Mouse (Mus musculus) kidney, embryonic 16.5 days (tissue): ENCODE measurements at regions not wholly inside any gene's neighbourhood (a gene's known extent, or its start where the extent isn't known, plus 50 kb on each side); places are given as distances from the start of the nearest gene placed in this dataset.

Experiments
- ATAC-seq: fragments of 200-750 bp; cut with Nextera tagmentation; 2 replicates; pipeline ENCODE4 v1.8.0; 2017; ENCODE audit warnings: moderate TSS enrichment; ENCODE audit not compliant: low FRiP score, low TSS enrichment
- H3K27ac ChIP-seq: fragments of 300-500 bp; sonication (generic); 2 replicates; pipeline ENCODE4 v1.5.1; 2014; ENCODE audit warnings: low read length
- H3K27me3 ChIP-seq: fragments of 300-500 bp; sonication (generic); 2 replicates; pipeline ENCODE4 v1.6.1; 2014; ENCODE audit warnings: low read length, control low read depth, mixed read lengths; ENCODE audit not compliant: insufficient read depth
- H3K36me3 ChIP-seq: fragments of 300-500 bp; sonication (generic); 2 replicates; pipeline ENCODE4 v1.6.1; 2014; ENCODE audit warnings: low read length, control low read depth, mixed read lengths; ENCODE audit not compliant: insufficient read depth
- H3K4me1 ChIP-seq: fragments of 300-500 bp; sonication (generic); 2 replicates; pipeline ENCODE4 v1.6.1; 2014; ENCODE audit warnings: low read length, control low read depth, mixed read lengths; ENCODE audit not compliant: insufficient read depth
- H3K4me2 ChIP-seq: fragments of 300-500 bp; sonication (generic); replicated peaks from 2 replicates; pipeline ENCODE4 v1.6.1; 2014; ENCODE audit warnings: low read depth, low read length
- H3K4me3 ChIP-seq: fragments of 300-500 bp; sonication (generic); 2 replicates; pipeline ENCODE4 v1.5.1; 2014; ENCODE audit warnings: mild to moderate bottlenecking, low read length
- H3K9ac ChIP-seq: fragments of 300-500 bp; sonication (generic); replicated peaks from 2 replicates; pipeline ENCODE4 v1.6.1; 2014; ENCODE audit warnings: low read length
- H3K9me3 ChIP-seq: fragments of 300-500 bp; sonication (generic); 2 replicates; pipeline ENCODE4 v1.6.1; 2016; ENCODE audit warnings: low read length, control low read depth
- WGBS: fragments of 180-500 bp; shearing (Covaris S2); extraction: QIAGEN DNeasy Blood & Tissue Kit; methylation state at CpG from one replicate; pipeline ENCODE4 v1.1.7; 2014; 5-methylcytosine and 5-hydroxymethylcytosine counted together

DNA sequence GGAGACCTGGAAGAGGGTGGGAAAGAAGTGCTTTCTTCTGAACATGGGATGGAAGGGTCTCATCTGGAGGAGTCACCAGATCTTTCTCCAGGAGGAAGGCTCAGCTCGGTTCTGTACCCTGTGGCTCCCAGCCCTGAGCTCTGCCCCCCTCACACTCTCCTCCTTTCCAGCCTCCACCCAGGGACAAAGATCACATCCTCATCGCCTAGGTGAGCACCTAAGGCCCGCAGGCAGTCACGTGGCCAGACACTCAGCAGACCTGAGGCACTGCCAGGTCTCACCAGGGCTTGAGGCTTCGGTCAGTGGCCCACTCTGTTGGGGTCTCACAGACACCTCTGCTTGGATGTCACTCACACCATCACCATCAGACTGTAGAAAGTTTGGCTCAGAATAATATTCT, 200.0 kb downstream of the Ptpru start:
- Histone ChIP-seq H3K4me3 (no peak overlapping the region), H3K9me3 (no peaks in the 10 kb centered on the region), H3K4me1 (0 out of 2 replicates have a peak, but pooled peaks cover 3% of the 10 kb centered on the region), H3K36me3 (no peaks in the 10 kb centered on the region), H3K4me2 (no peak overlapping the region), H3K27me3 (no peaks in the 10 kb centered on the region), H3K27ac (no peak overlapping the region), H3K9ac (no peak overlapping the region)
- ATAC-seq, result peak; percentile 20; the same call in 1 of the 2 replicates
- WGBS, result 68% methylated on average over 5 of the region's 5 CpGs

DNA sequence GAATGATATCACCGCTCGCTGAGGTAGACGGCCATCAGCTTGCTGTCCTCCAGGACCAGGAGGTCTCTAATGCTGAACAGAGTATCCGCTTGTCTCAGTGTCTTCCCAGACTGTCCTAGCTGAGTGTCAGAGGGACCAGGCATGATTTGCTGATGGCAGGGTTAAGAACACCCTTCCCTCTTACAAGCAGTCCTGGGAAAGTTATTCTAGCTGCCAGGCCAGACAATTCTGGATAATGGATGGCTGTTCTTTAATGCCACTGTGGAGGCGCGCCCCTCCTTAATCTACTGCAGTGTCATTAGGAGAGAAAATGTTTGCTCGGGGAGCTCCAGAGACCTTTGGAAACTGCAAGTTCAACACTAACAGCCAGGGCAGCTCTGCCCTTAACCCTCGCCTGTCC, 182.1 kb downstream of the Ptpru start:
- Histone ChIP-seq H3K9ac (no peak overlapping the region), H3K4me3 (no peak overlapping the region), H3K27ac (peak overlapping the region; percentile 9; the same call in 1 of the 2 replicates), H3K4me1 (no peaks in the 10 kb centered on the region), H3K27me3 (no peaks in the 10 kb centered on the region), H3K9me3 (no peaks in the 10 kb centered on the region), H3K4me2 (no peak overlapping the region), H3K36me3 (no peaks in the 10 kb centered on the region)
- 9% methylated on average over 8 of the region's 8 CpGs for WGBS
- peak; percentile 42 for ATAC-seq

DNA sequence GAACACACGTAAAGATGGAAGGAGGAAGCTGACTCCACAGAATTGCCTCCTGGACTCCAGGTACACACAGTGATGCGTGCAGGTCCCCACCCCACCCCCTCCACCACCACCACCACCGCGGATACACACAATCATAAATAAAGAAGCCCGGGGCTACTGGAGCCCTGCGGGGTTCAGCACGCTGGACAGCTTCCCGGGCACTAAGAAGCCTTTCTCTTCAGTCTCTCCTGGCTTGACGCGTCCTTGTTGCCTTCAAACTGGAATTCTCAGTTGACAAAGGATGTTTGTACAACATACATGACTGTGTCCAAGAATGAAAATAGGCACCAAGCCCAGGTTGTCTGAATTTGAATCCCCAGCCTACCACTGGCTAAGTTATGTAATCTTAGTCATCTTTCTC, 180.2 kb downstream of the Ptpru start:
- Histone ChIP-seq H3K27me3 (no peaks in the 10 kb centered on the region), H3K9me3 (no peaks in the 10 kb centered on the region), H3K27ac (no peak overlapping the region), H3K9ac (no peak overlapping the region), H3K4me1 (no peaks in the 10 kb centered on the region), H3K4me3 (no peak overlapping the region), H3K4me2 (no peak overlapping the region), H3K36me3 (no peaks in the 10 kb centered on the region)
- no peak for ATAC-seq
- WGBS, result 10% methylated on average over 10 of the region's 10 CpGs

DNA sequence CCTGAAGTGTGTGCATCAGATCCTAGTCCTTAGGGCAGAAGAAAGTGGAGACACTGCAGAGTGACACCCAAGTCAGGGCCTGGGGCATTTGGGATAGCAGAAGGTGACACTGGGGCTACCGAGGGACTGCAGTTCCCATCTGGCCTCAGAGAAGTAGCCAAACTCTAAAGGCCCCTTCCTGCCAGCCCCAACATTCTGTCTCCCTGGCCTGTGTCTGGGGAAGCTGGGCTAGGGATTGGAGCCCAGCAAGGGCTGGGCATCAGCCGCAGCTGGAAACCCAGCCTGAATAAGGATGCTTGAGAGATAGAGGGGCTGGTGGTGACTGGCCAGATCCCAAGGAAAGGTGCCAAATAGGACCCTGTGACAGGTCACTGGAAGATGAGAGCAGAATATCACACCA, 177.2 kb downstream of the Ptpru start:
- Histone ChIP-seq H3K27ac (no peak overlapping the region), H3K4me1 (no peaks in the 10 kb centered on the region), H3K9me3 (no peaks in the 10 kb centered on the region), H3K27me3 (no peaks in the 10 kb centered on the region), H3K9ac (no peak overlapping the region), H3K36me3 (no peaks in the 10 kb centered on the region), H3K4me3 (no peak overlapping the region), H3K4me2 (no peak overlapping the region)
- 75% methylated on average over 2 of the region's 2 CpGs for WGBS
- no peak for ATAC-seq

DNA sequence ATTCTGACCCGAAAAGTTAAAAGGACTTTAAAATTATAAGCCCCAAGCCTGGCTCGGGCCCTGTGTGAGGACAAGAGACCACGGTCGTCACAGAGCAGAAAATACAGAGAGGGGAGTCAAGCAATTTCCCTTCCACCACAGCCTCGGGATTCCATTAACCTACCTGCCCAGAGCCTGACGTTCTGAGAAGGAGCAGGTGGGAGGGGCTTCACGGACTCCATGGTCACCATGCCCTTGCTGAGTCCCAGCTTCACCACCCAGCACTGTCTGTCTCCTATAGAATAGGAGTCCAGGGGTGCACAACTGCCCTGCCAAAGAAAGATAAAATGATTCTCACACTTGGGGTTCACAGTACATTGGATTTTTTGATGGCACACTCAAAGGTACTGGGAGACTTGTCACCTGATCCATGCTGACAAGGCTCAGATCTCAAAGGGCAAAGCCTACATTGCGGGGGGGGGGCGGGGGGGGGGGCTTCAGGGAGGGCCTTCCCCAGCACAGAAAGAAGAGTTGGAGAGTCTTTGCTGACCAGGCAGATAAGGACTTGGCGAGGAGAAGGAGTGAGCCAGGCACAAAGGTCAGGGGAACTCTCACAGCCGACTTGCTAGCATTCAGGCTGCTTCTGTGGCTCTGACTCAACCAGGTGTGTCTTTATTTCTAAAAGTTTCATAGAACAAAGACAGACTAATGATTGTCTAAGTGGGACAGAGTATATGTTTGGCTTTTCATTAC, 166.1 kb downstream of the Ptpru start:
- no peak overlapping the region for H3K4me2 ChIP-seq
- no peaks in the 10 kb centered on the region for H3K4me1 ChIP-seq
- 41% methylated on average over 11 of the region's 11 CpGs for WGBS
- no peak overlapping the region for H3K4me3 ChIP-seq
- H3K27ac ChIP-seq, result no peak overlapping the region
- H3K9me3 ChIP-seq, result no peaks in the 10 kb centered on the region
- ATAC-seq, result peak; percentile 81; the same call in 1 of the 2 replicates
- no peaks in the 10 kb centered on the region for H3K27me3 ChIP-seq
- no peaks in the 10 kb centered on the region for H3K36me3 ChIP-seq
- no peak overlapping the region for H3K9ac ChIP-seq

DNA sequence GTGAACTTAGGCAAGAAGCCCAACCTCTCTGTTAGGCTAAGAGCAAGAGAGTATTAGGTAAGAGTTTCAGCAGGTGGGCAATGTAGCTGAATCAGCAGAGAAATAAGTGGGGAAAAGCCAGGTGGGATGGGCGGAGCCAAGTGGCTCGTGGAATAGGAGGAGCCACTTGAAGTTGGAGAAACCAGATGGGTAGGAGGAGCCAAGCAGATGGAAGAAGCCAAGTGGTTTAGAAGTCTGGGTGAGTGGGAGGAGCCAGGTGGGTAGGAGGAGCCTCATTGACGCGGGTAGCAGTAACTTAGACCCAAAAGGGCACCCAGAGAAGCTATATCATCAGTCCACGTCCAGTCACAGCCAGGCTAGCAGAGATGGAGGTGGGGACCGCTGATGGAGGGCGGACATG, 160.1 kb downstream of the Ptpru start:
- Histone ChIP-seq H3K4me1 (no peaks in the 10 kb centered on the region), H3K27me3 (no peaks in the 10 kb centered on the region), H3K9me3 (no peaks in the 10 kb centered on the region), H3K9ac (no peak overlapping the region), H3K4me3 (no peak overlapping the region), H3K4me2 (no peak overlapping the region), H3K27ac (no peak overlapping the region), H3K36me3 (no peaks in the 10 kb centered on the region)
- no peak for ATAC-seq
- WGBS, result 77% methylated on average over 7 of the region's 7 CpGs

DNA sequence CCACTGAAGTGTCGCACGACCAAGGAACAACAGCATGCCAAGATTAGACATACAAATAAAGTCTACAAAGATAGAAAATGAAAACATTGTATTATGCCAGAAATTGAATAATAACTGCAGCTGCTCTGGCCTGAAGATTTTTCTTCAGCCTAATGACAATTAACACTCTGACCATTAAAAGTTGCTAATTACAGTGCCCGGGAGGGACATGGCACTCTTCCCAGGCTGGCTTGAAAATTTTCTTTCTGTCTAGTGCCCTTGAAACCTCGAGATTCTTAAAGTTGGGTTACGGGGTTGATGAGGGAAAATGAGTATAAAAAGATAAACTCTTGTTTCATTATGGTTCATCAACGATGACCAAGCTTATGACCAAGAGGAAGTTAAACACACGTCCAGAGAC, 154.9 kb downstream of the Ptpru start:
- Histone ChIP-seq H3K9ac (no peak overlapping the region), H3K36me3 (no peaks in the 10 kb centered on the region), H3K27ac (no peak overlapping the region), H3K4me1 (no peaks in the 10 kb centered on the region), H3K4me3 (no peak overlapping the region), H3K9me3 (no peaks in the 10 kb centered on the region), H3K4me2 (no peak overlapping the region), H3K27me3 (no peaks in the 10 kb centered on the region)
- WGBS, result 76% methylated on average over 7 of the region's 7 CpGs
- no peak for ATAC-seq

DNA sequence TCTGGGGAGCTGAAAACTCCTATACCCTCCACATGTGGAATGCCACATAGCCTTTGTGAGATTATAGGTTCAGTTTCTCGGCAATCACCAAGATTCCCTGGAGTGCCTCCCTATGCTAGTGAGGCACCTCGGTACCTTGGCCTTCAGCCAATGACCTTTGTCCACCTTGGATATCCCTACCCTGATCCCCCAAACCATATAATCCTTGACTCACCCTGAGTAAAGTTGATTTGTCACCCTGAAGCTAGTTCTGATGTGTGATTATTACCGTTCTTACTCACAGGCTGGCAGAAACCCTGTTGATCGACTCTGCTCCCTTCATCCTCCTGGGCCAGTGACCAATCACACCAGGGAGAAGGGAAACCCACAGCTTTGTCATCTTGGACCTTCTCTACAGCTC, 152.5 kb downstream of the Ptpru start:
- H3K4me3 ChIP-seq, result no peak overlapping the region
- H3K27ac ChIP-seq, result no peak overlapping the region
- no peaks in the 10 kb centered on the region for H3K27me3 ChIP-seq
- no peaks in the 10 kb centered on the region for H3K9me3 ChIP-seq
- no peaks in the 10 kb centered on the region for H3K36me3 ChIP-seq
- no peak overlapping the region for H3K4me2 ChIP-seq
- H3K4me1 ChIP-seq, result no peaks in the 10 kb centered on the region
- 94% methylated on average over 4 of the region's 4 CpGs for WGBS
- no peak for ATAC-seq
- H3K9ac ChIP-seq, result no peak overlapping the region

DNA sequence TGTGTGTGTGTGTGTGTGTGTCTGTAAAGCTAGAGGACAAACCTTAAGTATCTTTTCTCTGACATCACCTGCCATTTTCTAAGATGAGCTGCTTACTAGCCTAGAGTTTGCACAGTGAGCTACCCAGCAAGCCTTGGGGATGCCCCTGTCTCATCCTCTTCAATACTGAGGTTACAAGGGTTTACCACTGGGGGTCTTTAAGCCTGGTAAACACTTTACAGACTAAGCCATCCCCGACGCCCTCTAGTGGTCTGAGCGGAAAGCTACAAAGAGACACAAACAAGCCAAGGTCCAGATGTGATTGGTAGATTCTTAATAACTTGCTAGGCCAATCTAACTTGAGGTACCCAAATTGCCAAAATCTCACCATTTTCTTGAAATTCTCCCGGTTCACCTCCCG, 143.9 kb downstream of the Ptpru start:
- no peak for ATAC-seq
- H3K4me2 ChIP-seq, result no peak overlapping the region
- no peak overlapping the region for H3K27ac ChIP-seq
- no peaks in the 10 kb centered on the region for H3K9me3 ChIP-seq
- H3K36me3 ChIP-seq, result no peaks in the 10 kb centered on the region
- H3K4me1 ChIP-seq, result peaks cover 4% of the 10 kb centered on the region
- WGBS, result 8% methylated on average over 5 of the region's 5 CpGs
- no peak overlapping the region for H3K9ac ChIP-seq
- H3K27me3 ChIP-seq, result no peaks in the 10 kb centered on the region
- H3K4me3 ChIP-seq, result no peak overlapping the region

DNA sequence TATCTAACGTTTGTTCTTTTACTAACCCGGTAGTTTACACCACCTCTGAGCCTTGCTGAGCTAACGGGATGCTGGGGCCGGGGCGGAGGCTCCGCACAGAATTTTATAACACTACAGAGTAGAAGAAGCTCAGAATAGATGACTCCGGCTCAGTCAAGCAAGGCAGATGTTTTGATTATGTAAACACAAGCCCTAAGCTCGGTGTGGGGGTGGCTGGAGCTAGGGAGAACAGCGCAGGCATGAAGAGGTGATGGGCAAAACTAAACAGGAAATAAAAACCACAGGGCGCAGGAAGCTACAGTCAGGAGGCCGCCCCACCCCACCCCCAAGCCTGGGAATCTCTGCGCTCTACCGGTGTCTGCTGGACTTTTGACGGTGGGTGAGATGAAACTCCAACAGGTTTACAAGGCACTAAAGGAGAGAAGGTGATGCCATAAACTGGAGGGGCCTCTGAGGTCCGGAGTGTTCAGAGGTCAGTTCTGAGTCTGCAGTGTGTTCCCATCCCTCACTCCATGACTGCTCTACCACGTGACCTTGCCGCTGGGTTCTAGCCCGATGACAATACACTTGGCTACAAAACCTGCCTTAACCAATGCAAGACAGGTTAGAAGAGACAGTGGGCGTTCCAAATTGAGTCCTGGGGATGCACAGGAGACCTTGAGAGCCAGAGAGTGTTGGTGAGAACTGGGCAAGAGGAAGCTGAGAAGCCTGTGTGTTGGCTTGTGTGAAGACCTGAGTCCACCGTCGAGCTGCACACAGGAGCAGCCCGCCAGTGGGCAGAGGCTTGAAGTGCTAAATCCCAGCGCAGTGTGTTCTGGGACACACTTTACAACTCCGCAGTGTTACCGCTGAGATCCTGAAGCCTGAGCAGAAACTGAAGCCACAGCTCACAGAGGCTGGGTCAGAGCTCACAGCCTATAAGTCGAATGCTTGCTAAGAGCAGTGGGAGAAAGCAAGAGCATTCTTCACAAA, 141.9 kb downstream of the Ptpru start:
- H3K4me2 ChIP-seq, result 0 out of 2 replicates have a peak overlapping the region, but pooled peaks have one; percentile 5
- no peak overlapping the region for H3K27ac ChIP-seq

More for the DNA sequence above, 141.9 kb downstream of the Ptpru start:
- Histone ChIP-seq H3K27me3 (no peaks in the 10 kb centered on the region), H3K36me3 (no peaks in the 10 kb centered on the region), H3K9me3 (no peaks in the 10 kb centered on the region), H3K4me1 (peaks cover 4% of the 10 kb centered on the region), H3K9ac (no peak overlapping the region), H3K4me3 (no peak overlapping the region)
- ATAC-seq, result 0 out of 2 replicates have a peak, but pooled peaks have one; percentile 42
- 43% methylated on average over 26 of the region's 26 CpGs for WGBS
